9 mouse cellular contexts compared by ENCODE assay signal in genomic region chr1:165771998-165772397, GRCm38 (mm10). TPM values are rescaled to one million over a fixed set of nuclear protein-coding genes. Genes with fewer than 3 reads are reported as not detected.
A peak's percentile ranks its signal among the peaks of the same experiment; 100 is the strongest.
DNase-seq lines count a peak whose midpoint lies in the region; ATAC-seq and TF ChIP-seq lines count a peak whose summit lies in the region.
"Had no signal": no experiment of that assay in that cellular context is flagged by ENCODE, and none has a peak within 500 bp of the region (broad histone marks: within the 10 kb centered on the region; RNA-seq: fewer than 3 reads in every experiment).

No protein-coding gene starts in this region.

- H3K27ac ChIP-seq in heart, embryonic 14.5 days (replicated peaks in 1 of 2; ENCODE audit: control insufficient read depth in 1 of 2, insufficient read depth in 1 of 2, low read depth in 2 of 2, low read length in 2 of 2), result no peak overlapping the region
- H3K27ac ChIP-seq in midbrain, embryonic 11.5 days (ENCODE audit: low read depth, low read length), result no peak overlapping the region
- H3K27ac ChIP-seq in midbrain, postnatal 0 days (ENCODE audit: low read depth, low read length), result no peak overlapping the region
- no peak overlapping the region for H3K27ac ChIP-seq in intestine, embryonic 15.5 days
- no peak overlapping the region for H3K27ac ChIP-seq in neural tube, embryonic 15.5 days (replicated peaks)

- peaks cover 7% of the 10 kb centered on the region in 2 experiments for H3K4me1 ChIP-seq in heart, embryonic 14.5 days (ENCODE audit: control insufficient read depth in 2 of 2, insufficient read depth in 2 of 2, low read length in 2 of 2)
- H3K4me1 ChIP-seq in midbrain, embryonic 11.5 days (ENCODE audit: control insufficient read depth, insufficient read depth, low read length), result peaks cover 5% of the 10 kb centered on the region; the same call in 1 of the 2 replicates
- no peaks in the 10 kb centered on the region for H3K4me1 ChIP-seq in midbrain, postnatal 0 days (ENCODE audit: insufficient read depth, low read length)
- peaks cover 14% of the 10 kb centered on the region for H3K4me1 ChIP-seq in intestine, embryonic 15.5 days (replicated peaks)
- peaks cover 9% of the 10 kb centered on the region for H3K4me1 ChIP-seq in neural tube, embryonic 15.5 days

- TF ChIP-seq CTCF in midbrain, postnatal 0 days (IDR thresholded peaks at IDR 0.05), result no peak

- H3K9me3 ChIP-seq in heart, embryonic 14.5 days (ENCODE audit: control insufficient read depth, low read length), result no peaks in the 10 kb centered on the region
- H3K9me3 ChIP-seq in midbrain, embryonic 11.5 days (ENCODE audit: control insufficient read depth, low read length), result no peaks in the 10 kb centered on the region
- H3K9me3 ChIP-seq in midbrain, postnatal 0 days (ENCODE audit: low read length), result no peaks in the 10 kb centered on the region
- H3K9me3 ChIP-seq in intestine, embryonic 15.5 days, result no peaks in the 10 kb centered on the region
- H3K9me3 ChIP-seq in neural tube, embryonic 15.5 days (replicated peaks), result no peaks in the 10 kb centered on the region

- H3K36me3 ChIP-seq in heart, embryonic 14.5 days (ENCODE audit: control insufficient read depth, insufficient read depth, low read length), result peaks cover 33% of the 10 kb centered on the region
- no peaks in the 10 kb centered on the region for H3K36me3 ChIP-seq in midbrain, embryonic 11.5 days (ENCODE audit: control insufficient read depth, insufficient read depth, low read length)
- H3K36me3 ChIP-seq in midbrain, postnatal 0 days (ENCODE audit: insufficient read depth, low read length), result no peaks in the 10 kb centered on the region
- 0 out of 2 replicates have a peak, but pooled peaks cover 3% of the 10 kb centered on the region for H3K36me3 ChIP-seq in intestine, embryonic 15.5 days
- peaks cover 3% of the 10 kb centered on the region; the same call in 1 of the 2 replicates for H3K36me3 ChIP-seq in neural tube, embryonic 15.5 days

- peak overlapping the region; percentile 38; the same call in 1 of the 2 replicates for H3K4me2 ChIP-seq in heart, embryonic 14.5 days (ENCODE audit: low read length)
- H3K4me2 ChIP-seq in midbrain, embryonic 11.5 days, result no peak overlapping the region
- no peak overlapping the region for H3K4me2 ChIP-seq in midbrain, postnatal 0 days (ENCODE audit: low read depth, low read length, poor library complexity, severe bottlenecking)
- H3K4me2 ChIP-seq in intestine, embryonic 15.5 days (replicated peaks), result peak overlapping the region; percentile 34; the same call in 1 of the 2 replicates
- H3K4me2 ChIP-seq in neural tube, embryonic 15.5 days, result peak overlapping the region; percentile 36; the same call in 1 of the 2 replicates

- no peaks in the 10 kb centered on the region for H3K27me3 ChIP-seq in heart, embryonic 14.5 days (ENCODE audit: control insufficient read depth, insufficient read depth, low read length)
- H3K27me3 ChIP-seq in midbrain, embryonic 11.5 days (ENCODE audit: control insufficient read depth, insufficient read depth, low read length), result no peaks in the 10 kb centered on the region
- H3K27me3 ChIP-seq in midbrain, postnatal 0 days (ENCODE audit: insufficient read depth, low read length), result no peaks in the 10 kb centered on the region; the same call in 1 of the 2 replicates
- H3K27me3 ChIP-seq in intestine, embryonic 15.5 days (replicated peaks), result no peaks in the 10 kb centered on the region
- peaks cover 8% of the 10 kb centered on the region; the same call in 1 of the 2 replicates for H3K27me3 ChIP-seq in neural tube, embryonic 15.5 days (replicated peaks)

- H3K9ac ChIP-seq in heart, embryonic 14.5 days (ENCODE audit: low read length), result no peak overlapping the region
- H3K9ac ChIP-seq in midbrain, embryonic 11.5 days (ENCODE audit: low read length), result no peak overlapping the region
- H3K9ac ChIP-seq in midbrain, postnatal 0 days (replicated peaks; ENCODE audit: low read length, poor library complexity, severe bottlenecking), result no peak overlapping the region
- no peak overlapping the region for H3K9ac ChIP-seq in intestine, embryonic 15.5 days
- no peak overlapping the region for H3K9ac ChIP-seq in neural tube, embryonic 15.5 days (replicated peaks)

- no peak overlapping the region for H3K4me3 ChIP-seq in heart, embryonic 14.5 days (ENCODE audit: control insufficient read depth in 1 of 2, insufficient read depth in 1 of 2, low read depth in 1 of 2, low read length in 2 of 2)
- H3K4me3 ChIP-seq in midbrain, embryonic 11.5 days (ENCODE audit: low read depth, low read length), result no peak overlapping the region
- no peak overlapping the region for H3K4me3 ChIP-seq in midbrain, postnatal 0 days (ENCODE audit: low read depth, low read length)
- no peak overlapping the region; the same call in 1 of the 2 replicates for H3K4me3 ChIP-seq in intestine, embryonic 15.5 days (replicated peaks)
- H3K4me3 ChIP-seq in neural tube, embryonic 15.5 days (replicated peaks), result no peak overlapping the region

- ATAC-seq in heart, embryonic 14.5 days (ENCODE audit: insufficient number of reproducible peaks, insufficient read depth, low FRiP score, low read depth), result no peak
- ATAC-seq in midbrain, embryonic 11.5 days (ENCODE audit: low FRiP score), result 0 out of 2 replicates have a peak, but pooled peaks have one; percentile 20
- no peak for ATAC-seq in midbrain, postnatal 0 days (ENCODE audit: low FRiP score)
- 0 out of 2 replicates have a peak, but pooled peaks have one; percentile 15 for ATAC-seq in intestine, embryonic 15.5 days
- ATAC-seq in neural tube, embryonic 15.5 days (ENCODE audit: low FRiP score), result no peak
- no peak for ATAC-seq in megakaryocyte progenitor cell, adult 5-6 weeks (replicated peaks; ENCODE audit: poor library complexity)

- WGBS in heart, embryonic 14.5 days, result 42% methylated on average over 9 of the region's 9 CpGs
- WGBS in midbrain, embryonic 11.5 days, result 52% methylated on average over 9 of the region's 9 CpGs
- WGBS in midbrain, postnatal 0 days, result 48% methylated on average over 9 of the region's 9 CpGs
- WGBS in intestine, embryonic 15.5 days, result 50% methylated on average over 9 of the region's 9 CpGs
- WGBS in neural tube, embryonic 15.5 days, result 53% methylated on average over 9 of the region's 9 CpGs

- DNase-seq in heart, adult 9 months (ENCODE audit: low spot score in 2 of 2), result no peak
- no peak for DNase-seq in midbrain, embryonic 11.5 days (ENCODE audit: low spot score, missing footprints)
- no peak for DNase-seq in midbrain, postnatal 0 days (ENCODE audit: low spot score)
- DNase-seq in urinary bladder, postnatal 14 days (ENCODE audit: low spot score), result no peak

RNA-seq across cellular contexts. Expression of gene Creg1, which starts 8.5 kb away (rescaled TPM):
- 93.5 and 95.7 TPM in 2 replicates for polyA plus RNA-seq in heart, embryonic 14.5 days (2014; fragmentation: Nextera tagmentation; extraction: Ambion mirVana)
- 37.4 and 43.4 TPM in 2 replicates for polyA plus RNA-seq in midbrain, embryonic 11.5 days (2014; fragmentation: Nextera tagmentation; extraction: Ambion mirVana)
- 21.3 and 22.7 TPM in 2 replicates for total RNA-seq in midbrain, postnatal 0 days (2014; rRNA removed)
- polyA plus RNA-seq in midbrain, postnatal 0 days (2015; fragmentation: Nextera tagmentation; extraction: Ambion mirVana), result 47.0 and 49.1 TPM in 2 replicates
- 101 and 124 TPM in 2 replicates for polyA plus RNA-seq in intestine, embryonic 15.5 days (2015; fragmentation: Nextera tagmentation; extraction: Ambion mirVana)
- polyA plus RNA-seq in neural tube, embryonic 15.5 days (2015; fragmentation: Nextera tagmentation; extraction: Ambion mirVana), result 45.7 and 47.1 TPM in 2 replicates
- total RNA-seq in megakaryocyte progenitor cell, adult 5-6 weeks (2015), result 261 and 284 TPM in 2 replicates
- total RNA-seq in megakaryocyte progenitor cell, adult 5-6 weeks (2017), result 96.7 and 120 TPM in 2 replicates

RNA-seq across cellular contexts. Expression of gene Cd247, which starts 16.5 kb away (rescaled TPM):
- polyA plus RNA-seq in heart, embryonic 14.5 days (2014; fragmentation: Nextera tagmentation; extraction: Ambion mirVana), result 0.35 and 0.59 TPM in 2 replicates
- 2.0 and 2.1 TPM in 2 replicates for polyA plus RNA-seq in midbrain, embryonic 11.5 days (2014; fragmentation: Nextera tagmentation; extraction: Ambion mirVana)
- total RNA-seq in midbrain, postnatal 0 days (2014; rRNA removed), result 0.66 TPM in 1 of 2 replicates, not detected in the other
- polyA plus RNA-seq in midbrain, postnatal 0 days (2015; fragmentation: Nextera tagmentation; extraction: Ambion mirVana), result 0.59 and 0.83 TPM in 2 replicates
- polyA plus RNA-seq in intestine, embryonic 15.5 days (2015; fragmentation: Nextera tagmentation; extraction: Ambion mirVana), result 0.33 and 0.39 TPM in 2 replicates
- polyA plus RNA-seq in neural tube, embryonic 15.5 days (2015; fragmentation: Nextera tagmentation; extraction: Ambion mirVana), result 0.70 and 7.6 TPM in 2 replicates
- 0.12 TPM in 1 of 2 replicates, not detected in the other for total RNA-seq in megakaryocyte progenitor cell, adult 5-6 weeks (2015)
- 0.29 and 1.2 TPM in 2 replicates for total RNA-seq in megakaryocyte progenitor cell, adult 5-6 weeks (2017)
- total RNA-seq: left cerebral cortex, postnatal 25 days had no signal

Comparison
In these comparisons a context has a peak if more than half of its experiments do, and no peak if none do; other contexts are left out.
1. ATAC-seq: peak in midbrain, embryonic 11.5 days (single experiment) and intestine, embryonic 15.5 days (single experiment); none in heart, embryonic 14.5 days (single experiment), midbrain, postnatal 0 days (single experiment), neural tube, embryonic 15.5 days (single experiment) and megakaryocyte progenitor cell, adult 5-6 weeks (single experiment).
2. H3K4me2 ChIP-seq: peak in heart, embryonic 14.5 days (single experiment), intestine, embryonic 15.5 days (single experiment) and neural tube, embryonic 15.5 days (single experiment); none in midbrain, embryonic 11.5 days (single experiment) and midbrain, postnatal 0 days (single experiment).